Mouse (Mus musculus): ENCODE results near the gene Milr1. TPM values are rescaled to one million over a fixed set of nuclear protein-coding genes. Genes with fewer than 3 reads are reported as not detected.

The Milr1 gene
- polyA plus RNA-seq, 2 experiments: 1.9 to 2.1 TPM

GRCm38 (mm10) chr11:106715066-106715465 is 36.0 kb upstream of the Milr1 start:
- Histone ChIP-seq H3K9ac (ENCODE audit: low read depth, low read length, severe bottlenecking) (peak overlapping the region; percentile 12; the same call in 1 of the 2 replicates), H3K27me3 (ENCODE audit: control insufficient read depth, insufficient read depth, low read length) (no peaks in the 10 kb centered on the region), H3K9me3 (ENCODE audit: control insufficient read depth, low read length) (no peaks in the 10 kb centered on the region), H3K4me2 (replicated peaks; ENCODE audit: low read depth, low read length, severe bottlenecking) (no peak overlapping the region), H3K4me1 (ENCODE audit: control insufficient read depth, insufficient read depth, low read length) (no peaks in the 10 kb centered on the region), H3K27ac (replicated peaks; ENCODE audit: low read depth, low read length) (peak overlapping the region; percentile 67; the same call in 1 of the 2 replicates), H3K4me3 (replicated peaks; ENCODE audit: low read length) (no peak overlapping the region), H3K36me3 (ENCODE audit: control insufficient read depth, insufficient read depth, low read length) (no peaks in the 10 kb centered on the region)
- DNase-seq (ENCODE audit: low spot score) (no peak), ATAC-seq (ENCODE audit: low FRiP score, low read depth) (no peak)
- TF ChIP-seq POLR2A (IDR thresholded peaks at IDR 0.05; ENCODE audit: borderline replicate concordance, extremely low read depth, insufficient read depth, insufficient read length): no peak
- 76% methylated on average over 6 of the region's 6 CpGs for WGBS

- H3K4me3 ChIP-seq (replicated peaks; ENCODE audit: low read length): no peak overlapping the region
- H3K9ac ChIP-seq (ENCODE audit: low read depth, low read length, severe bottlenecking): no peak overlapping the region
- ATAC-seq (ENCODE audit: low FRiP score, low read depth): no peak
- no peak for DNase-seq (ENCODE audit: low spot score)
- no peak overlapping the region for H3K27ac ChIP-seq (replicated peaks; ENCODE audit: low read depth, low read length)
- WGBS: 73% methylated on average over 5 of the region's 5 CpGs
- H3K4me1 ChIP-seq (ENCODE audit: control insufficient read depth, insufficient read depth, low read length): no peaks in the 10 kb centered on the region
- no peaks in the 10 kb centered on the region for H3K36me3 ChIP-seq (ENCODE audit: control insufficient read depth, insufficient read depth, low read length)
- no peak for TF ChIP-seq POLR2A (IDR thresholded peaks at IDR 0.05; ENCODE audit: borderline replicate concordance, extremely low read depth, insufficient read depth, insufficient read length)
- no peak overlapping the region for H3K4me2 ChIP-seq (replicated peaks; ENCODE audit: low read depth, low read length, severe bottlenecking)
- no peaks in the 10 kb centered on the region for H3K27me3 ChIP-seq (ENCODE audit: control insufficient read depth, insufficient read depth, low read length)
- H3K9me3 ChIP-seq (ENCODE audit: control insufficient read depth, low read length): no peaks in the 10 kb centered on the region
Measured at GRCm38 (mm10) chr11:106716568-106716967, 34.5 kb upstream of the Milr1 start.

GRCm38 (mm10) chr11:106720379-106720778 is 30.6 kb upstream of the Milr1 start:
- H3K27ac ChIP-seq (replicated peaks; ENCODE audit: low read depth, low read length): no peak overlapping the region
- no peak for TF ChIP-seq POLR2A (IDR thresholded peaks at IDR 0.05; ENCODE audit: borderline replicate concordance, extremely low read depth, insufficient read depth, insufficient read length)
- H3K9me3 ChIP-seq (ENCODE audit: control insufficient read depth, low read length): no peaks in the 10 kb centered on the region
- DNase-seq (ENCODE audit: low spot score) (no peak), ATAC-seq (ENCODE audit: low FRiP score, low read depth) (no peak)
- H3K4me3 ChIP-seq (replicated peaks; ENCODE audit: low read length): no peak overlapping the region
- H3K36me3 ChIP-seq (ENCODE audit: control insufficient read depth, insufficient read depth, low read length): no peaks in the 10 kb centered on the region
- H3K9ac ChIP-seq (ENCODE audit: low read depth, low read length, severe bottlenecking): no peak overlapping the region
- 81% methylated on average over 8 of the region's 8 CpGs for WGBS
- H3K27me3 ChIP-seq (ENCODE audit: control insufficient read depth, insufficient read depth, low read length): no peaks in the 10 kb centered on the region
- H3K4me2 ChIP-seq (replicated peaks; ENCODE audit: low read depth, low read length, severe bottlenecking): no peak overlapping the region
- H3K4me1 ChIP-seq (ENCODE audit: control insufficient read depth, insufficient read depth, low read length): no peaks in the 10 kb centered on the region

GRCm38 (mm10) chr11:106722831-106723361 is 28.1 kb upstream of the Milr1 start:
- WGBS: 24% methylated on average over 6 of the region's 7 CpGs
- H3K27me3 ChIP-seq (ENCODE audit: control insufficient read depth, insufficient read depth, low read length): no peaks in the 10 kb centered on the region
- H3K36me3 ChIP-seq (ENCODE audit: control insufficient read depth, insufficient read depth, low read length): no peaks in the 10 kb centered on the region
- H3K9ac ChIP-seq (ENCODE audit: low read depth, low read length, severe bottlenecking): no peak overlapping the region
- ATAC-seq (ENCODE audit: low FRiP score, low read depth) (no peak), DNase-seq (ENCODE audit: low spot score) (peak; percentile 24)
- no peaks in the 10 kb centered on the region for H3K9me3 ChIP-seq (ENCODE audit: control insufficient read depth, low read length)
- no peak overlapping the region for H3K4me2 ChIP-seq (replicated peaks; ENCODE audit: low read depth, low read length, severe bottlenecking)
- no peak overlapping the region for H3K4me3 ChIP-seq (replicated peaks; ENCODE audit: low read length)
- no peak overlapping the region for H3K27ac ChIP-seq (replicated peaks; ENCODE audit: low read depth, low read length)
- TF ChIP-seq POLR2A (IDR thresholded peaks at IDR 0.05; ENCODE audit: borderline replicate concordance, extremely low read depth, insufficient read depth, insufficient read length): no peak
- H3K4me1 ChIP-seq (ENCODE audit: control insufficient read depth, insufficient read depth, low read length): no peaks in the 10 kb centered on the region; the same call in 1 of the 2 replicates

- H3K4me1 ChIP-seq (ENCODE audit: control insufficient read depth, insufficient read depth, low read length): peaks cover 5% of the 10 kb centered on the region; the same call in 1 of the 2 replicates
- no peak for TF ChIP-seq POLR2A (IDR thresholded peaks at IDR 0.05; ENCODE audit: borderline replicate concordance, extremely low read depth, insufficient read depth, insufficient read length)
- H3K27me3 ChIP-seq (ENCODE audit: control insufficient read depth, insufficient read depth, low read length): no peaks in the 10 kb centered on the region
- H3K36me3 ChIP-seq (ENCODE audit: control insufficient read depth, insufficient read depth, low read length): no peaks in the 10 kb centered on the region
- no peak overlapping the region for H3K9ac ChIP-seq (ENCODE audit: low read depth, low read length, severe bottlenecking)
- H3K9me3 ChIP-seq (ENCODE audit: control insufficient read depth, low read length): no peaks in the 10 kb centered on the region
- WGBS: 79% methylated on average over 15 of the region's 15 CpGs
- no peak overlapping the region for H3K4me2 ChIP-seq (replicated peaks; ENCODE audit: low read depth, low read length, severe bottlenecking)
- H3K4me3 ChIP-seq (replicated peaks; ENCODE audit: low read length): no peak overlapping the region
- ATAC-seq (ENCODE audit: low FRiP score, low read depth): no peak
- H3K27ac ChIP-seq (replicated peaks; ENCODE audit: low read depth, low read length): no peak overlapping the region
- no peak for DNase-seq (ENCODE audit: low spot score)
Measured at GRCm38 (mm10) chr11:106723611-106724125, 27.4 kb upstream of the Milr1 start.
